Mouse (Mus musculus) regulatory T cell (primary cell): ENCODE measurements around the gene Hsdl1.

Experiments used
- in situ Hi-C: fragments of 300-600 bp; cut with MboI, MseI; formaldehyde crosslinking; loops from one replicate; pipeline ENCODE4 v1.15.1; 2025; ENCODE audit warnings: high pct_unique_total_duplicates

The Hsdl1 gene

DNA sequence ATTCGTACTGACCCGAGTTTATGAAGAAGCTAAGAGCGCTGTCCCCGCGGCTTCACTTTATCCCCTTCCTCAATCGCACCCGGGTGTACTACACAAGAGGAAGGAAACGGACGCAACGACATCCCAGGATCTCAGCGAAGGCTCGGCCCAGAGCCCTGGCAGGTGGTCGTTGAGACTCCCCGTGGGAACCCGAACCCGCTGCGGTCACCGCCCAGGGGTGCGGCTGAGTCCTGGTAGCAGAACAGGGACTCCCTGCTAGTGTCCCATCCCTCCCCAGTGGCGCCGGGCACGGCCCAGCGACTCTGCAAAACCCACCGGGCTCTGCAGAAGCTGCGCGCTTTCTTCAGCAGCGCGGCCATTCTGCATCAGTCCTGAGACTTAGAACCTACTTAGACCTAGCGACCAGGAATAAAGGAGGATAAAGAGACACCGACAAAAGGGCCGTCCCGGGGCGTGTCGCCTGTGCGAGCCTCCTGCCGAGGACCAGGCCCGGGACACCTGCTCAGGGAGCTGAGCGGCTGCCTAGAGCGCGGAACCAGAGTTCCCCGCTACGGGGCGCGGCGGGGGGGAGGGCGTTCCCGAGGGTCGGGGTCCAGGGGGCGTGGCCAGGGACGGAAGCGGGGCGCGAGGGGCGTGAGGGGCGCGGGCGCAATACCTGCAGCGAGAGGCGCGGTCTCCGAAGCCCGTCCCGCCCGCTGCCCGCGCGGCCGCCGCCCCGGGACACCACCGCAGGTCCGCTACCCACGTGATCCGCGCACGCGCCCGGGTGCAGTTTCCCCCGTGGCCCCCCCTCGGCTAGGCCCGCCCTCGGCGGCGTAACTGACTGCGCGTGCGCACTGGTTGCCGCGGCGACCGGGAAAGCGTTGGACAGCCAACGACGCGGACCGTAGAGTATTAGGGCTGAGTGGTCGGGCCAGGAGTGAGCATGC lies at the start of gene Hsdl1, which contains the start of gene Dnaaf1:
Hsdl1 (minus strand) TSS at position 747 of the 929 bp plus-strand sequence.
Dnaaf1 (plus strand) TSS at position 799 of the 929 bp plus-strand sequence.
- in situ Hi-C loops = no loop called here

DNA sequence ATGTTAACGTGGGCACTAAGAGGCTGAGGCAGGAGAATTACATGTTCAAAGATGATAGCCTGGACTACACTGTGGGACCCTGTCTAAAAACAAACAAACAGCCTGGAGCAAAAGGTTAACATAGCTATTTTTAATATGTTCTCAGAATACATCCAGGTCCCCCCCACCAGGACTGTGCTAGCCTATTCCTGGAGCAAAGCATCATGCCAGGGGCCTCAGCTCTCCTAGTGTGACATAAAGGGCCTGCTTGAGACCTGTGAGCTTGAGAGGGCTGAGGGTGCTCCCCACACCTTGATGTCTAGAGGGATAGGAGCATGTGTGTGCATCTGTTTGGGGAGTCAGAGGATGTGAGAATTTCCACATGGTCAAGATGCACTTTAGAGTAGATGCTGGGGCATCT lies 48.8 kb upstream of the Hsdl1 start:
- in situ Hi-C loops = no loop called here

DNA sequence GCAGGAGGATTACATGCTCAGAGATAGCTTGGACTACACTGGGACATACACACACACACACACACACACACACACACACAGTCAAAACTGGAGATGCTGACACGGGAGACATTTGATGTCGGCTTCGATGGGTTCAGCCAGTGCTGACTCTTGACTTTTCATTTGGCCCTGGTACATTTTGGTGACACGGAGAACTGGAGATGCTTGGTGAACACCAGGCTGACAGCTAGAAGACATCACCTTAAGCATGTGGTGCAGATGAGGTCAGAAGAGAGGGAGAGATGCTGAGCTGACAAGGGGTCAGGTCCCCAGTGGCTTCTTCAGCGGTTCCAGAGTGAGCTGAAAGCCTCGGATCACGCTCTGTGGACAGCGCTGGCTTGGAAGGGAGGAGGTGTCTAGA lies 48.1 kb upstream of the Hsdl1 start:
- in situ Hi-C loops = no loop called here

DNA sequence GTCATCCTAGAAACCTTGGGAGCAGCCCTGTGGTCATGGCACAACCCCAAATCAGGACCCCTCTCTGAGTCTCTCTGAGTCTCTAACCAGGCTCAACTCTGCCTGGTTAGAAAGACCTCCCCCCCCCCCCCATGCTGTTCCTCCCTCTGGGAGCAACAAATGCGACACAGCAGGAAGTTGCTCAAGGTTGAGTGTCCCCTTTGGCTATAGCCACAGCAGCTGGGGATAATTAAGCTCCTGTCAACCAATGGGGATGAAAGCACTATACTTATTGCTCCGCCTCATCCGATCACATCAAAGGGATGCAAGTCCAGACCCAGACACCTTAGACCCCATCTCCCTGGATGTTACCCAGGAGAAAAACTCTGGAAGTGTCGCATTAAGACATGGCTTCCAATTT lies 47.6 kb upstream of the Hsdl1 start:
- in situ Hi-C loops = no loop called here

DNA sequence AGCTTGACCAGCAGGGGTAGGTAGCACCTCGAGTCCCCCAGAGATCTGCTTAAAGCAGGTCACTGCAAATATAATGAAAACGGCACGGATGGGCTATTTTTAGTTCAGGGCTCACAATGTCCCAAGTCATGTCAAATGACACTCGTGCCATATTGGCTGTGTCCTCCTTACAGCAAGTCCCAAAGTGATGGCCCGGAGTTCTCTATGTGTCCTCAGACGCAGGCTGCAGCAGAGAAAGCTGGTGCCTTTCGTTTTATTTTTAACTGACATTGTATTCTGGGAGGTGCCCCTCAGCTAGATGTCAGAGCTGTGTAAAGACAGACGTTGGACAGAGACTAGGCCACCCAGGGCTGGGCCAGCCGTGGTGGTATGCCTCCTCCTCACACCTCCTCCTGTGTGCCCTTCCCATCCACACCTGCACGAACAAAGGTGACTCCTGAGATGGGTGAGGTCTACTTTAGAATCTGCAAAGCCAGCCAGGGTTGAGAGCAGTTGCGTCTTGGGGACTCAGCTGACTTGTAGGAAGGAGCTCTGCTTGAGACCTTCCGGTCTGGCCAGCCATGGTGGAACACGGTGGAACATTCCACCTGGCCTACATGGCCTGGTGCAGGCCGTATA lies 46.0 kb upstream of the Hsdl1 start:
- in situ Hi-C loops = no loop called here

DNA sequence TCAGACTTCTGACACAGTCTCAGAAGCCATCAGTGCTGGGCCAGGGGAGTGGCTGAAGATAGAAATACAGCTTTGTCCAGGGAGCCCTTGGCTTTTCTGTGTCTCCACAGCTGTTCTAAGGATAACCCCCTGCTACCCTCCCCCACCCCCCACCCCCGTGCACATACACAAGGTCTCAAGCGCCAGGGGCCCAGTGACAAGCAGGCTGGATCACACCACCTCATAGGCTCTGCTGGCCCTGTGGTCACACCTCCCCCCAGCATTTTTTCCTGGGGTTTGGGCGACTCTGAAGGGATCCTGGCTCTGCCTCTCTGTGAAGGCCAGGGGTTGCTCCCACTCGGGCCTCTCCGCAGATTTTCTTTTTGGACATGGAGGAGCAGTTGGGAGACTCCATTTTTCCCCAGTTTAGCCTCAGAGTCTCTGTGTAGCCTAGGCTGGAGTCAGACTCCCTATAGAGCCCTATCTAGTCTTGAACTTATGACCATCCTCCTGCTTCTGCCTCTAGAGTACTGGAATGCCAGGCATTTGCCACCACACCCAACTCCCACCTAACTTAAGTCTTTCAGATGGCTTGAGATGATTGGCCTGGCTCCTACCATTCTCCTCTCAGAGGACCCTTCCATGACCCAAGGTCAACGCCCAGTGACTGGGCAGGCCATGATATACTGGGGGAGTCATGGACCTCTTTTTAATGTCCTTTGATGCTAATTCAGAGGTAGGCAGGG lies 45.3 kb upstream of the Hsdl1 start:
- in situ Hi-C loops = no loop called here

DNA sequence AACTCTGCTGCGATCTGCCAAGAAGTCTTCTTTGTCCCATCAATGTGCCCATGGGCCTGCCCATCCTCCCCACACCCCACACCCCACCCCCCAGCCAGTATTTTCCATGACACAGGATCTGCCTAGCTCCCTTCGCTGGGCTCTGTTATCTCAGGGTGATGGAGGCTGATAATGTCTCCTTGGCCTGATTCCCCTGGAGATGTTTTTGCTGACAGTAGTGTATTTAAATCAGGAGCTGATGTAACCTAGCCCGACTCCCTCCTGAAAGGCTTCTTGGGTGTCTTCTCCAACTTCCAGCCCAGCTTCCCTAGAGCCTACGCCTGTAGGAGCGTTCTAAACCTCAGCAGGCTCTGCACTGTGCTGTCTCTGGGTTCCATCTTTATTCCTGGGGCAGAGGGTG lies 43.9 kb upstream of the Hsdl1 start:
- in situ Hi-C loops = no loop called here

DNA sequence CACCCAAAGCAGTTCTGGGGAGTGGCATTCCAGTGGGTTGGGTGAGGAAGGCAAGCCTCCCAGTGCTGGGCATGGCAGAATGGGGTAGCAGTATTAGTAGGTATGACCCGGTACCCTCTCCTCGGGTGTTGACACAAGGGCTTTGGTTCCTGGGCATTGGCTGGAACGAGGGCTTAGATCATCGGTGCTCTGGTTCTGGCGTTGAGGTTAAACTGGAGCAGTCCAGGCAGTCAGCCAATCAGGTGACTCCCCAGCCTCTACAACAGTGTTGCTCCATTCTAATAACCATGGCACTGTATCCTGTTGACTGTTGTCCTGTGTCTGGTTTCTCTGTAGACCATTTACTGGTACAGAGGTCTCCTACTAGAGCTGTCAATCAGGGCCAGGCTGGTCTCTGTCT lies 42.6 kb upstream of the Hsdl1 start:
- in situ Hi-C loops = no loop called here

DNA sequence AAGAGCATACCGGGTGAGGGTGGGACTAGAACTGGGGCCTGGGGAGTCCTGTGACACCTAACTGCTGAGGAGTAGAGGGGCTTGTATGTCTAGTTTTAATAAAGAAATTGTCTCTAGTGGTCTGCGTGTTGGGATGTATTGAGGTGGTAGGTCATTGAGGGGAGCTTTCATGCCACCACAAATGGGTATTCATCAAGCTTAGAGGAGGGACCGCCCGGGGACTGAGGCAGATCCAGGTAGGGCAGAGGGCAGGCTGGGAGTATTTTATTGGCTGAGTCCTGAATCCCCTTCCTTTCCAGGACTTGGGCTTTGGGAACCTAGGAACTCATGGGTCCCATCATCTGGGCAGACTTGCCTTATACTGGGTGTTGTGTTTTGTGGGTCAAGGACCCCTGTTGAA lies 41.8 kb upstream of the Hsdl1 start:
- in situ Hi-C loops = no loop called here

DNA sequence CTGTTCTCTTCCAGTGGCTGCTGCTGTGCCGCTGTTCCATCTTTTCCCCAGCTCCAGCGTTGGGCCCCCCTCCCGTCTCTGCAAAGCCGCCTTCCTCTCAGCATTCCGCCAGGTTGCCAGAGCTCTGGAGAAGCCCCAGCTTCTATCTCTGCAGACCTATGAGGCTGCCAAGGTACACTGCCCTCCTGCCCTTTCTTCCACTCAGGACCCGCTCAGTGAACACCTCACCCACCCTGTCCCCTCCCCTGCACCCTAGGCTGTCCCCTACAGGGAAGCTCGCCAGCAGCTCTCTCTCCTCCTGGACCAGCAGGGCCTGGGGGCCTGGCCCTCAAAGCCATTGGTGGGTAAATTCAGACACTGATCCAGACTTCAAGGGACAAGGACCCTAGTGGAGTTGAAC lies 41.4 kb upstream of the Hsdl1 start:
- in situ Hi-C loops = no loop called here

DNA sequence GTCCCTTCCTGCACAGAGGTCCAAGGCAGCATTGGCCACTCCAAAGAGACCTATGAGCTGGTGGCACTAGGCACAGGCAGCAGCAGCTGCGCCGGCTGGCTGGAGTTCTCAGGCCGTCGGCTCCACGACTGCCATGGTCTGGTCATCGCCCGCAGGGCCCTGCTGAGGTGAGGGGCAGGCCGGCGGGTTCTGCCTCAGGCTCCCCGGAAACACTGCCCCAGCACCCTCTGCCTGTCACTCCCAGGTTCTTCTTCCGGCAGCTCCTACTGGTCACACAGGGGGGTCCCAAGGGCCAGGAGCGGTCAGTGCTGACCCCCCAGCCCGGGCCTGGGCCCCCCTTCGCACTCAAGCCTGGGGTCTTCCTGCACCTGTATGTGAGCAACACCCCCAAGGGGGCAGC lies 40.1 kb upstream of the Hsdl1 start:
- in situ Hi-C loops = no loop called here

DNA sequence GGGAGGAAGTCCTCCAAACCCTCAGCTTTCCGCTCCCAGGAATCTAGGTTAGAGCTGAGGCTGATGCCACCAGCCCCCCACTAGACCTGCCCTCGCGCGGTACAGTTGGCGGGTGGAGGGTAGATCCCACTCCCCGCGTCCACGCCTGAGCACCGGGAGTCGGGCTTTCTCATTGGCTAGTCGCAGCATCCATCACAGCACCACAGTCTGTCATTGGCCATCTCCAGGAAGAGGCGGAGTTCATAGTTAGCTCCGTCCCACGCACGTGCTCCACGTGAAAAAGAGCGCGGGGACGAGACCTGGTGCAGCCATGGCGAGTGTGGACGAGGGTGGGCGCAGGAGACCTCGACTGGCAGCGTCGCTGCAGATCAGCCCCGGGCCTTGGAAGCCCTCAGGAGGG lies 37.5 kb upstream of the Hsdl1 start, which contains the start of gene Adad2:
Adad2 (plus strand) TSS at position 277 of the 400 bp plus-strand sequence.
- in situ Hi-C loops = no loop called here

DNA sequence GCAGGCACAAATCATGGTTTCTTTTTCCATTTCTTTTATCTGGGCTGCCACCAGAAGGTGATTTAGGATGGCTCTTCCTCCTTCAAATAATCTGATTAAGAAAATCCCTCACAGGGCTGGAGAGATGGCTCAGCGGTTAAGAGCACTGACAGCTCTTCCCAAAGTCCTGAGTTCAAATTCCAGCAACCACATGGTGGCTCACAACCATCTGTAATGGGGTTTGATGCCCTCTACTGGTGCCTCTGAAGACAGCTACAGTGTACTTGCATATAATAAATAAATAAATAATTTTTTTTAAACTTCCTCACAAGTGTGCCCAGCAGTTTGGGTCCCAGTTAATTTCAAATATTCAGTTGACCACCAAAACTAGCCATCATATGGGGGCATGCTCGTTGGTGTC lies 31.2 kb upstream of the Hsdl1 start:
- in situ Hi-C loops = loop anchor here (10.0 kb wide), 1 partner anchor 191 kb away; no protein-coding TSS in a partner anchor

DNA sequence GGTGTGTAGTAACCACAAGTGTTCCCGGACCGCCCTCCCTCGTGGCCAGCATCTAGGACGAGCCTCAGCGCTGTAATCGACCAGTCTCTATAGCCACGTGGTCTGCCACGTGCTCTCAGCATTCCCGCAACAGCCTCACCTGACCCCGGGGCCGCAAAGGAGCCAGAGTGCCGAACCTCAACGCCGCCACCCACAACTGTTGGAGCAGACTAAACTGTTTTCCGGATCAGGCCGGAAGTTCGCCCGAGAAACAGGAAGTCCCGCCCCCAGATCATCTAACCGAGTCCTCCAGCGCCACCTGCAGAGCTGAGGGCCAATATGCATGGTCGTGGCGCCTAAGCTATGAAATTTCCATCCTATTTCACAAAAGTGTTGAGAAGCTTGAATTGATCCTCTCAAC lies 30.0 kb upstream of the Hsdl1 start, which contains the start of gene Taf1c:
Taf1c (minus strand) TSS at position 227 of the 400 bp plus-strand sequence.
- in situ Hi-C loops = loop anchor here (5.0 to 10.0 kb wide), 2 partner anchors 58 to 190 kb away; no protein-coding TSS in a partner anchor

DNA sequence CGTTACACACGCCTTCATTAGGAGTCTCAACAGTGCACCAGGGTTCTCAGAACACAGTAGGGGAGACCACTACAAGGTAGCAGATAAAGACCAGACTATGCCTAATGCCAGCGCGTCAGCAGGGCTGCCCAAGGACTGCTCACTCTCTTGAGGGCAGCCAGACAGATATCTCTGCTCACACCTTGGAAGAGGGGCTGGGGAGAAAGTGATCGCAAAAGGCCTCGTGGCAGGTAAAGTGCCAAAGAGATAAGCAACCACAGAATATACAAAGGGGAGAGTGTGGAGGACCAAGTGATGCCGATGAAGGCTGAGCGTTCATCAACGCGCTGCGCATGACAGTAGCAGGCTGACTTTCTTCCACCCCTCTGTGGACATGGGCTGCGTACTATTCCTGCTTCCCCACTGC lies 29.4 kb upstream of the Hsdl1 start:
- in situ Hi-C loops = loop anchor here (5.0 to 10.0 kb wide), 2 partner anchors 57 to 190 kb away; no protein-coding TSS in a partner anchor

DNA sequence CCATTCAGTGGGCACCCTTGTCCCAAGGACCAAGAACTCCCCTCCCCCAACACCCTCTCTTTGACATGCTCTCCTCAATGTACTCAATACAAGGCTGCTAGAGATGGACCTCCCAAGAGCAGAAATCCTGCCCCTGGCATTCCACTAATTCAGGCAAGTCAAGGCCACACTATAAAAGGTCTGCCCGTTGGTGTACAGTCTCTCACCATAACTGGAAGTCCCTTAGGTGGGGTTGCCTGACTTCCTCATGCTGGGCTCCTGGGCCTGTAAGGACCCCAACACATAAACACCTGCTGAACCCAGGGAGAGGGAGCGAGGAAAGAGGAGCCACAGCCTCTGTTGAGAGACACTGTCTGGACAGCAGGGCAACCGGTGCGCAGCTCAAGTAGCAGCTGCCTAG lies 28.8 kb upstream of the Hsdl1 start:
- in situ Hi-C loops = loop anchor here (5.0 to 10.0 kb wide), 2 partner anchors 56 to 189 kb away; no protein-coding TSS in a partner anchor

DNA sequence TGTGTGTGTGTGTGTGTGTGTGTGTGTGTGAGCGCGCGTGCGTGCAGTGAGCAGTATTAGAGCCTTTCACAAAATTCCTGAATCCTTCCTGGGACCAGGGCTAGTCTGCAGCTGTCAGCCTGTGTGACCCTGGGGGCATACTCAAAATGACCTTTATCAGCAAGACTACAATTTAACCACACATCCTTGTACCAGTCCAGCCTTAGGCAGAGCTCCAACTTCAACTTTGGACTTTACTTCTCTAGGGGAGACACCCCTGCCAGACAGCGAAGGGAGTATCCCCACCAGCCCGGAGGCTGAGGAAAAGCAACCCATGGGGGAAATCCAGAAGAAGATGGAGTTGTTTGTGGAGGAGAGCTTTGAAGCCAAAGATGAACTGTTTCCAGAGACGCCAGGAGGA lies 16.5 kb upstream of the Hsdl1 start:
- in situ Hi-C loops = no loop called here

DNA sequence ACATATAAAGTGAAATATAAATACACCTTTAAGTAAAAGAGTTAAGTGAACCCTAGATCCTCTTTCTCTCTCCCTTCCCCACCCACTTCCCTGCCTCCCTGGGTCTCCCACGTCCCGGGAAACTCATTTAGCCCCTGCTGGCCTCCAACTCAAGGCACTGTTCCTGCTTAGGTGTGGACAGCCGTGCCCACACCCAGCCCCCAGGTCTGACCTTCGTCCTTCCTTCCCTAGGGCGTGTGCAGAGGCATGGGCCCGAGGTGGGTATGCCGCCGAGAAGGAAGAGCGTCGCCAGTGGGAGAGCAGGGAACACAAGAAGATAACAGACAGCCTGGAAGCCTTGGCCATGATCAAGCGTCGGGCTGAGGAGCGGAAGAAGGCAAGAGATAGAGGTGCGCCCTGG lies 15.4 kb upstream of the Hsdl1 start:
- in situ Hi-C loops = no loop called here

DNA sequence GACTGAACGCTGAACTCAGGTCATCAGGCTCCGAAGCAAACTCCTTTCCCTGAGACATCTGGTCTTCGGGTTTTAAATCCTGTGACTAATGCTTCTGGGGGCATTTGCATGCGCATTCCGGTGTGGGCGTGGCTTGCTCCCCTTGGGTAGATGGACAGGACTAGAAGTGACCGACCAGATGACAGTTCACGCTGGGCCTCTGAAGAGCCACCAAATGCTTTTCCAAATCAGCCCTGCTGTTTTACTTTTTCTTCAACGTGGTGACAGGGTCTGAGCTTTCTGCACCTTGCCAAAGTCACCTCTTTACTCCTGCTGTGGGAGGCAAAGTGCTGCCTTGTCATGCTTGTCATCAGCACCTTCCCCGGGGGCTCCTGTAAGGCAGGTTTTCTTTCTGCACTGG lies 13.9 kb upstream of the Hsdl1 start:
- in situ Hi-C loops = no loop called here

DNA sequence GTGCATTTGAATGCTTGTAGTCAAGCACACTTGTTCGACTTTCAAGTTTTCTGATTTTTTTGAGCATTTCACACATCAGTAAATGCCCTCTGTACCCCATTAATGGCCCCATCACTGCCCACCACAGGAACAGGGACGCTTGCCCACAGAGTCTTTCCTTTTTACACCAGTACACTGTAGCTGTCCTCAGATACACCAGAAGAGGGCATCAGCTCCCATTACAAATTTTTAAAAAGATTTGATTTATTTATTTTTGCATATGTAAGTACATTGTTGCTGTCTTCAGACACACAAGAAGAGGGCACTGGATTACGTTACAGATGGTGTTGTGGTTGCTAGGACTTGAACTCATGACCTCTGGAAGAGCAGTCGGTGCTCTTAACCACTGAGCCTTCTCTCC lies 13.3 kb upstream of the Hsdl1 start:
- in situ Hi-C loops = no loop called here

DNA sequence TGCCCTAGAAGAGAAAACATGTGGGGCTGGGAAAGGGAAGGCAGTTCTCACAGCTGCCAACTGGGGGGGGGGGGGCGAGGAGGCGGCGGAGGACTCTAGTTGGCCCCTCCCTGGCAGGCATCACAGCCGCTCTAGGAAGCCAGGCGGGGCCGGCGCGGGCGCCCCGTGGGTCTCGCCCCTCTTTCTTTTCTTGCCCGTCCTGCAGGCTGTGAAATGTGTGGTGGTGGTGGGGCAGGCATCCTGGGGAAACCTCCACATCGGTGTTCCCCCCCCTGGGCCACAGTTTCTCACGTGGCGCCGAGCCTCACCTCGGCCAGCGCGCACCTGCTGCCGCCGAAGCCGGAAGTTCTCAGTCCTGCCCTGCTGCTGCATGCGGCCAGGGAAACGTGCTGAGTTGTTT lies 10.9 kb upstream of the Hsdl1 start:
- in situ Hi-C loops = no loop called here
